Mouse (Mus musculus) liver, embryonic 14.5 days (tissue): ENCODE data around the gene Clnk. TPM values are rescaled to one million over a fixed set of nuclear protein-coding genes. Genes with fewer than 3 reads are reported as not detected.

Experiments
- ATAC-seq: fragments of 200-750 bp; cut with Nextera tagmentation; 2 replicates; pipeline ENCODE4 v1.8.0; 2017; ENCODE audit warnings: moderate number of reproducible peaks, mild to moderate bottlenecking, moderate library complexity; ENCODE audit not compliant: insufficient read depth
- DNase-seq, 3 experiments: peaks; one replicate each; pipeline ENCODE4 v3.0.0-alpha.2; 2012 to 2013; ENCODE audit warnings: low read depth in 3 of 3, low spot score in 3 of 3
- H3K27ac ChIP-seq: fragments of 300-500 bp; sonication (generic); 2 replicates; pipeline ENCODE4 v1.5.1; 2014; ENCODE audit warnings: moderate library complexity, mild to moderate bottlenecking, control low read depth, inconsistent platforms
- H3K27me3 ChIP-seq: fragments of 300-500 bp; sonication (generic); 2 replicates; pipeline ENCODE4 v1.6.1; 2014; ENCODE audit warnings: mild to moderate bottlenecking, low read length, moderate library complexity; ENCODE audit not compliant: control insufficient read depth, insufficient read depth
- H3K36me3 ChIP-seq: fragments of 300-500 bp; sonication (generic); replicated peaks from 2 replicates; pipeline ENCODE4 v1.6.1; 2014; ENCODE audit warnings: low read depth; ENCODE audit not compliant: control insufficient read depth, insufficient read depth
- H3K4me1 ChIP-seq, 2 experiments: fragments of 200-500 bp in 1 of 2; fragments of 300-500 bp in 1 of 2; sonication (generic) in 1 of 2; replicated peaks; 2 replicates each; pipeline ENCODE4 v1.6.1; 2012 to 2014; ENCODE audit warnings: antibody characterized with exemption in 1 of 2, inconsistent platforms in 1 of 2, low read length in 1 of 2; ENCODE audit not compliant: control insufficient read depth in 2 of 2, insufficient read depth in 2 of 2
- H3K4me2 ChIP-seq: fragments of 300-500 bp; sonication (generic); 2 replicates; pipeline ENCODE4 v1.6.1; 2014; ENCODE audit warnings: low read depth, mild to moderate bottlenecking, control low read depth, moderate library complexity
- H3K4me3 ChIP-seq, 2 experiments: fragments of 200-500 bp in 1 of 2; fragments of 300-500 bp in 1 of 2; sonication (generic) in 1 of 2; 2 replicates each; pipeline ENCODE4 v1.5.1; 2012 to 2014; ENCODE audit warnings: low read depth in 2 of 2, low read length in 2 of 2, mild to moderate bottlenecking in 2 of 2, control low read depth in 1 of 2, inconsistent platforms in 1 of 2, moderate library complexity in 1 of 2; ENCODE audit not compliant: insufficient read depth in 1 of 2
- H3K9ac ChIP-seq: fragments of 300-500 bp; sonication (generic); replicated peaks from 2 replicates; pipeline ENCODE4 v1.6.1; 2014; ENCODE audit warnings: mild to moderate bottlenecking, control low read depth, moderate library complexity
- H3K9me3 ChIP-seq: fragments of 300-500 bp; sonication (generic); 2 replicates; pipeline ENCODE4 v1.6.1; 2016; ENCODE audit warnings: low read length, mixed read lengths; ENCODE audit not compliant: control insufficient read depth
- CTCF ChIP-seq: IDR thresholded peaks from 2 replicates; pipeline ENCODE4 v1.5.1; 2016; ENCODE audit warnings: antibody characterized with exemption, low read depth, control low read depth
- EP300 ChIP-seq: IDR thresholded peaks from 2 replicates; pipeline ENCODE4 v1.6.1; 2016; ENCODE audit warnings: antibody characterized with exemption, low read depth
- WGBS: fragments of 180-500 bp; shearing (Covaris S2); extraction: QIAGEN DNeasy Blood & Tissue Kit; methylation state at CpG from one replicate; pipeline ENCODE4 v1.1.7; 2014; ENCODE audit not compliant: insufficient replicate concordance; 5-methylcytosine and 5-hydroxymethylcytosine counted together
- polyA plus RNA-seq, 2 experiments: library from polyadenylated mRNA; depleted of rRNA in 1 of 2; stranded (reverse) in 1 of 2; unstranded in 1 of 2; fragments of >200 nt; fragmentation: Nextera tagmentation in 1 of 2; extraction: Ambion mirVana in 1 of 2; gene quantifications; 2 replicates each; pipeline versions ENCODE4 v1.2.1 to v1.2.3; 2012 to 2014

The Clnk gene
- polyA plus RNA-seq, 2 experiments: 0.07 to 0.18 TPM

GRCm38 (mm10) chr5:38780631-38781030 is 96.0 kb downstream of the Clnk start:
- Histone ChIP-seq H3K4me1 (no peaks in the 10 kb centered on the region), H3K36me3 (no peaks in the 10 kb centered on the region), H3K27ac (no peak overlapping the region), H3K4me2 (no peak overlapping the region), H3K4me3 (no peak overlapping the region), H3K27me3 (no peaks in the 10 kb centered on the region), H3K9ac (no peak overlapping the region), H3K9me3 (no peaks in the 10 kb centered on the region)
- 64% methylated on average over 8 of the region's 8 CpGs for WGBS
- ATAC-seq: no peak
- TF ChIP-seq EP300: no peak
- no peak for TF ChIP-seq CTCF
- no peak for DNase-seq

DNA sequence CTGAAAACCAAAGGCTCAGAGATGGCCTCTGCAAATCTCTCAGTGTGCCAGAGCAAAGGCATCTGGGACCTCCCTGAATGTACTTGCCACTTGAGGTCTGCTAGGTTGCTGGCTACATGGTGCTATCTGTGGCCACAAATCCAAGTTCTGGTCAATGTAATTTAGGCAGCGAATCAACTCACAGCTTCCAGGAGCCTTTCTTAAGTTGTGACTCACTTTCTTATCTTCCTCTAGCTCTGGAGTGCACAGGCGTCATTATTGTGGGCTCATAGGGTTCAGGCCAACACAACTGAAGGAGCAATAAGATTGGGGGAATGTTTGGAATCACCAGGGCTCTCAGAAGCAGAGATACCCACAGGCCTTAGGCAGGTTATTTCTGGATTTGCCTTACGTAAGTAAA is 96.6 kb downstream of the Clnk start:
- no peaks in the 10 kb centered on the region for H3K36me3 ChIP-seq
- no peaks in the 10 kb centered on the region for H3K9me3 ChIP-seq
- H3K4me1 ChIP-seq: no peaks in the 10 kb centered on the region
- DNase-seq: no peak
- 49% methylated on average over 3 of the region's 3 CpGs for WGBS
- H3K4me2 ChIP-seq: no peak overlapping the region
- TF ChIP-seq CTCF (no peak), EP300 (no peak)
- no peak overlapping the region for H3K4me3 ChIP-seq
- no peak for ATAC-seq
- no peaks in the 10 kb centered on the region for H3K27me3 ChIP-seq
- H3K9ac ChIP-seq: no peak overlapping the region
- no peak overlapping the region for H3K27ac ChIP-seq

GRCm38 (mm10) chr5:38775500-38775899 is 101.1 kb downstream of the Clnk start:
- H3K9ac ChIP-seq: no peak overlapping the region
- no peak for DNase-seq
- no peak overlapping the region for H3K4me2 ChIP-seq
- TF ChIP-seq EP300 (no peak), CTCF (no peak)
- H3K27ac ChIP-seq: no peak overlapping the region
- H3K27me3 ChIP-seq: no peaks in the 10 kb centered on the region
- ATAC-seq: no peak
- 59% methylated on average over 10 of the region's 10 CpGs for WGBS
- no peaks in the 10 kb centered on the region for H3K36me3 ChIP-seq
- no peak overlapping the region for H3K4me3 ChIP-seq
- no peaks in the 10 kb centered on the region for H3K4me1 ChIP-seq
- no peaks in the 10 kb centered on the region for H3K9me3 ChIP-seq

GRCm38 (mm10) chr5:38754950-38755349 is 121.7 kb downstream of the Clnk start:
- no peaks in the 10 kb centered on the region for H3K4me1 ChIP-seq
- no peak overlapping the region for H3K4me3 ChIP-seq
- no peaks in the 10 kb centered on the region for H3K9me3 ChIP-seq
- no peak overlapping the region for H3K27ac ChIP-seq
- H3K9ac ChIP-seq: no peak overlapping the region
- H3K4me2 ChIP-seq: no peak overlapping the region
- no peak for TF ChIP-seq EP300
- peak; percentile 81 for TF ChIP-seq CTCF
- no peaks in the 10 kb centered on the region for H3K36me3 ChIP-seq
- WGBS: 6% methylated on average over 3 of the region's 3 CpGs
- no peak for ATAC-seq
- DNase-seq: no peak
- H3K27me3 ChIP-seq: no peaks in the 10 kb centered on the region

DNA sequence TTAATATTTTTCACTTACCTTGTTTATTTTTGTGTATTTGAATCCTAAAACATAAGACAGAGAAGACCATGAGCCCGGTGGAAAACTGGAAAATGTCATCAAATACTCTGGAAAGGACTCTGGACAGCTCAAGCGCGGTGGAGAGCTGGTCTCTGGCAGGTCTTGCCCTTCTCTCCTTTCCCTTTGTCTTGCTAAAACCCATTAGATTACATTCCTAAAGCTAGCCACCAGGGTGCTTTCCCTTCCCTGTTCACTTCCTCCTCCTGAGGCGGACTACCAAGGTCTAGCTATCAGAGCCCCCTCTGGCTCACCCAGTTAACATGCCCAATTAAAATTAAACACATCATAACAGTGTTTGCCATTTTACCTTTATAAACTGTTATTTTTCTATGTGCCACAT is 123.9 kb downstream of the Clnk start:
- WGBS: 7% methylated on average over 4 of the region's 4 CpGs
- ATAC-seq: no peak
- H3K9ac ChIP-seq: no peak overlapping the region

More for the DNA sequence above, 123.9 kb downstream of the Clnk start:
- Histone ChIP-seq H3K27me3 (no peaks in the 10 kb centered on the region), H3K4me1 (no peaks in the 10 kb centered on the region), H3K4me2 (no peak overlapping the region), H3K27ac (no peak overlapping the region), H3K9me3 (no peaks in the 10 kb centered on the region), H3K4me3 (no peak overlapping the region), H3K36me3 (no peaks in the 10 kb centered on the region)
- DNase-seq: no peak
- TF ChIP-seq EP300: no peak
- no peak for TF ChIP-seq CTCF
